Mouse (Mus musculus) frontal cortex, adult 2 months (tissue): ENCODE measurements around the gene Slc25a19. TPM values are rescaled to one million over a fixed set of nuclear protein-coding genes. Genes with fewer than 3 reads are reported as not detected.

Experiments
- DNase-seq, 2 experiments: peaks; one replicate each; pipeline ENCODE4 v3.0.0; 2022; ENCODE audit warnings: low spot score in 1 of 2; ENCODE audit errors: extremely low spot score in 1 of 2
- polyA plus RNA-seq: library from polyadenylated mRNA; depleted of rRNA; stranded (reverse); fragments of >200 nt; gene quantifications from 2 replicates; pipeline ENCODE4 v1.2.3, GENCODE M21; 2012

Slc25a19 gene
- polyA plus RNA-seq, 1 experiment: 127 TPM

DNA sequence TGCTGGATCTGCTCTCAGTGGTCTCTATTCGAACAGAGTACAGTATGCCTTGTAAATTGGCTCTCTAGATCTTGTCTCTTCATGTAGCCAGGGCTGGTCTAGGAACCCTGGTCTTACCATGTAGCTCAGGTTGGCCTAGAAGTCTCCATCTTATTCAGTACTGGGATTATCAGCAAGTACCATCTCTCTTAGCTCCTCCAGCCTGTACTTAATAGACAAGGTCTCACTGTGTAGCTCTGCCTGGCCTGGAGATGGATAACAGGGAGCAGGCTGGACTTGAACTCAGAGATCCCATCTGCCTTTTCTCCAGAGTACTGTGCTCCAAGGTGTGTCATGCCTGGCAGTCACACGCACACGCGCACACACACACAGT is 13.6 kb upstream of the Slc25a19 start:
- no peak for DNase-seq

DNA sequence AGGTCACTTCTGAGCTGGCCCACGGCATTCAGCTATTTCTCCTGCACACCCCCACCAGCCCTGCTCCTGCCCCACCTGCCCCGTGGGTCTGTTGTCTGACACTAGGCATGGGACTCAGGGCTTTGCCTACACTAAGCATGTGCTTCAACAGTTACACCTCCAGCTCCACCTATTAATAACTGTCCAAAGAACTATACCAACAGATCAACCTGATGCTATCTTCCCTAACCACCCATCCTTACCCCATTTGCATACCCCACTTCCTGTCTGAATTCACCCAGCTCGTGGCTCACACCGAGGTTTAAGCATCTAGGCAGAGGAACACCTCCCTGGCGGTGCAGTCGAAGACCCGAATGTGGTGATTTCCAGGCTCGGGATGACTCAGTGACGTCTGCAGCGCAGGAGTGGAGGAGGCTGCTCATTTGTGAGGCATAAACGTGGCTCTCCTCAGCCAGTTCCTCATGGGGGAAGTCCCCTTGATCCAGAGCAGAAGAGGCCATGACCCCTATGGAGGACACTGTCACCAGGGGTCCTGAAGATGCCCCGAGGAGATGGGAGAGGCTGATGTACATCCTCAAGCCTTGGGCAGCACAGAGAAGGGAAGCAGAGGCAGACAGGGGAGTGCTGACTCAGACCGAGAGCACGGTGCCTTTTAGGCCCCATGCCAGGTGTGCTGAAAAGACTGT is 13.0 kb upstream of the Slc25a19 start:
- DNase-seq: peak in 1 of 2 experiments; percentile 52

GRCm38 (mm10) chr11:115640311-115640828 is 12.3 kb upstream of the Slc25a19 start:
- no peak for DNase-seq

GRCm38 (mm10) chr11:115639540-115639939 is 11.4 kb upstream of the Slc25a19 start:
- no peak for DNase-seq

GRCm38 (mm10) chr11:115638498-115639409 is 10.7 kb upstream of the Slc25a19 start:
- no peak for DNase-seq

- no peak for DNase-seq
Measured at GRCm38 (mm10) chr11:115636960-115637359, 8.9 kb upstream of the Slc25a19 start.

- no peak for DNase-seq
Measured at GRCm38 (mm10) chr11:115635484-115635883, 7.4 kb upstream of the Slc25a19 start.

- DNase-seq: no peak
Measured at GRCm38 (mm10) chr11:115635041-115635440, 6.9 kb upstream of the Slc25a19 start.

DNA sequence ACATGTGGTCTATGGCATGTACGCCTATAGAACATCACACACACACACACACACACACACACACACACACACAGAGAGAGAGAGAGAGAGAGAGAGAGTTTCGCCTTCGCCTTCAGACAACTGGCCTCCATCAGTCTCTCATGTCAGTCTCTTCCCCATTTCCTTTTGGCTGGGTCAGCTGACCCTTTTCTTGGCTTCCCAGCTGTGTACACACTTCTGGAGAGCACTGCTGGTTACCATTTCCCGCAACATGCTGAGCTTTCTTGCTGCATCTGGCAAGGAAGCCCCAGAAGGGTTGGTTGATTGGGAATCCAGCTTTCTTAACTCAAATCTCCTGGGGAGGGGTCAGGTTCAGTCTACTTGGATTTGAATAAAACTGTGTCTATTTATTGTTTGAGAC is 6.0 kb upstream of the Slc25a19 start:
- no peak for DNase-seq

DNA sequence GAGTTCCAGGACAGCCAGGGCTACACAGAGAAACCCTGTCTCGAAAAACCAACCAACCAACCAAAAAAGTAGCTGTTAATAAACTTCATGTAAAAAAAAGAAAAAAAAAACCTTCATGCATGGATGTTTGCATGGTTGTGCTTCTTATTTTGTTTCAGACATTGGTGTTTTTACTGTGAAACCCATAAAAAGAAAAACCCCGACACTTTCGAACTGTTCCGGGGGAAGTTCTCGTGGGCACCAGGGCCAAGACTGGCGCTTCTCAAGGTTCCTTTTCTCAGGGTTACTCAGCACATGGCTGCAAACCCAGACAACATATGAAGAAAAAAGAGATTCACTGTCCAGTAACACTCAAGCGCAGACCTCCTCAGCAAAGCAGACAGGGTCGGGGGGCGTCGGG is 4.8 kb upstream of the Slc25a19 start:
- DNase-seq: no peak

DNA sequence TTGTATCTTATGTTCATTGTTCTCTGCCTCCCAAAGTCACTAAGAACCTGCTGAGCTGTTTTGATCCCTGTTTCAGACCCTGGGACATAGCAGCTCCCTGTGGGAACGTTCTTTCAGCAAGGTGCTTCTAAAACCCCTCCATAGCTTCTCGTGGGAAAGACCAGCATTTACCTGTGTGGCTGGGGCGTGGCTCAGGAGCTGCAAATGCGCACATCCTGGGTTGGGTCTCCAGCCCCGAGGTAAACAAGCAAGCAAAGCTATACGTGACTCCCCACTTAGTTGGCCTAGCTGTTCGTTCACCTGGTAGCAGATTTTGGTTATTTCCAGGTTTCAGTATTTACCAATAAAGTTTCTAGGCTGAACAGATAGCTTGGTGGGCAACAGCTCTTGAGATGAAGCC is 4.2 kb upstream of the Slc25a19 start:
- DNase-seq: no peak

DNA sequence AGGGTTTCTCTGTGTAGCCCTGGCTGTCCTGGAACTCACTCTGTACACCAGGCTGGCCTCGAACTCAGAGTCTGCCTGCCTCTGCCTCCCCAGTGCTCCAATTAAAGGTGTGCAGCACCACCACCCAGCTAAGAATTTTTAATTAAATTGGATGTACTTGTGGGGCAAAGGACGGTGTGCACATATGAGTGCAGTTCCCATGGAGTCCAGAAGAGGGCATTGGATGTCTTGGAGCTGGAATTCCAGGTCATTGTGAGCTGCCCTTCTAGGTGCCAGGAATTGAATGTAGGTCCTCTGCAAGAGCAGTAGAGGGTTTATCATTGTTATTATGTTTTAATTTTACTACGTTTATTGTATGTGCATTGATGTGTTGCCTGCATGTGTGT is 3.4 kb upstream of the Slc25a19 start:
- peak in 1 of 2 experiments; percentile 67 for DNase-seq

GRCm38 (mm10) chr11:115630532-115631504 is 2.7 kb upstream of the Slc25a19 start:
- peak in 1 of 2 experiments; percentile 36 for DNase-seq

GRCm38 (mm10) chr11:115629734-115630531 is 1.8 kb upstream of the Slc25a19 start:
- DNase-seq: no peak

DNA sequence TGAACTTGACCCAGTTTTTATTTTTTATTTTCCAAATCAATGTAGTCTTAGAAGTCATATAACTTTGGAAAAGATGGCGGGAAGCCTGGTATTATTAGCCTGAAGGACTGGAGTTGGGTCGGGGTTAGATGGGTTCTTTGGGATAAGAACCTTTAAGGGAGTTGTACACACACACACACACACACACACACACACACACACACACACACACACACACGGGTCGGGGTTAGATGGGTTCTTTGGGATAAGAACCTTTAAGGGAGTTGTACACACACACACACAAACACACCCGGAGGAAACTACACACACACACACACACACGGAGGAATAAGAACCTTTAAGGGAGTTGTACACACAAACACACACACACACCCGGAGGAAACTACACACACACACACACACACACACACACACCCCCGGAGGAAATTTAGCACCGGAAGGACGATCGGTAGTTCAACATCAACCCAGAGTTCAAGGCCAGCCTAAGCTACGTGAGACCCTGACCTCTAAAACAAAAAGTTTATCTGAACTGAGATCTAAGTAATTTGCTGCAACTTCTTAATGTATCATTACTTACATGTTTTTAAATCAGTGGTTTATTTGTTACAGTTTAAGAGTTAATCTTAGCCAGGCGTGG is 488 bp upstream of the Slc25a19 start:
- DNase-seq: no peak

GRCm38 (mm10) chr11:115626824-115627616 is 1.1 kb downstream of the Slc25a19 start:
- DNase-seq: no peak

DNA sequence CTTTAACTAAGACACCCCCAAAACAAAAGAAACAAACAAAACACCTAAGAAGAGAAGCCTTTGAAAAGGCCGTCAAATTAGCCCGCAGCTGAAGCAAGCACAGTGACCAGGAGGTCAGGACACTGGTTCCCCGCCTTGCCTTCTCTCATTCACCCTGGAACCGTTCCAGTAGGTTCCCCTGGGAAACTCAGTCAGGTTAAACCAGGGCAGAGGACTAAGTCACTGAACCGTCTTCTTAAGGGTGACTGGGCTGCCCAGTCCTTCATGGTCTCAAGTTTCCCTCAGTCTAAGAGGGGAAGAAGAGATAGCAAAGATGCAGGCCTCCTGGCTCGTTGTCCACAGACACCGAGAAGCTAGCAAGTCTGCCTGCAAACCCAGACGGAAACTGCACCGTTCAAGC is 2.2 kb downstream of the Slc25a19 start:
- DNase-seq: no peak

- no peak for DNase-seq
Measured at GRCm38 (mm10) chr11:115623487-115624070, 4.5 kb downstream of the Slc25a19 start.
